Mouse (Mus musculus) embryonic facial prominence, embryonic 11.5 days (tissue): ENCODE results near the gene Coro1b. TPM values are rescaled to one million over a fixed set of nuclear protein-coding genes. Genes with fewer than 3 reads are reported as not detected.

Source experiments
- ATAC-seq: fragments of 200-750 bp; cut with Nextera tagmentation; replicated peaks from 2 replicates; pipeline ENCODE4 v1.8.0; 2017; ENCODE audit warnings: low read depth; ENCODE audit not compliant: insufficient number of reproducible peaks, low FRiP score, low TSS enrichment
- DNase-seq: peaks from one replicate; pipeline ENCODE4 v3.0.0-alpha.2; 2015; ENCODE audit warnings: low spot score
- H3K27ac ChIP-seq: fragments of 300-500 bp; sonication (generic); replicated peaks from 2 replicates; pipeline ENCODE4 v1.5.1; 2014; ENCODE audit warnings: mild to moderate bottlenecking, low read depth, low read length, control low read depth
- H3K27me3 ChIP-seq: fragments of 300-500 bp; sonication (generic); 2 replicates; pipeline ENCODE4 v1.6.1; 2014; ENCODE audit warnings: mild to moderate bottlenecking, low read length, moderate library complexity, mixed read lengths; ENCODE audit not compliant: control insufficient read depth, insufficient read depth
- H3K36me3 ChIP-seq: fragments of 300-500 bp; sonication (generic); replicated peaks from 2 replicates; pipeline ENCODE4 v1.6.1; 2014; ENCODE audit warnings: low read depth, mild to moderate bottlenecking, low read length, moderate library complexity, mixed read lengths; ENCODE audit not compliant: control insufficient read depth, insufficient read depth
- H3K4me1 ChIP-seq: fragments of 300-500 bp; sonication (generic); 2 replicates; pipeline ENCODE4 v1.6.1; 2014; ENCODE audit warnings: low read length, mixed read lengths; ENCODE audit not compliant: control insufficient read depth, insufficient read depth
- H3K4me2 ChIP-seq: fragments of 300-500 bp; sonication (generic); 2 replicates; pipeline ENCODE4 v1.6.1; 2014; ENCODE audit warnings: low read depth, mild to moderate bottlenecking, control low read depth, low read length, moderate library complexity
- H3K4me3 ChIP-seq: fragments of 300-500 bp; sonication (generic); 2 replicates; pipeline ENCODE4 v1.5.1; 2014; ENCODE audit warnings: low read depth, low read length, control low read depth
- H3K9ac ChIP-seq: fragments of 300-500 bp; sonication (generic); replicated peaks from 2 replicates; pipeline ENCODE4 v1.6.1; 2014; ENCODE audit warnings: mild to moderate bottlenecking, control low read depth, low read length
- H3K9me3 ChIP-seq: fragments of 300-500 bp; sonication (generic); replicated peaks from 2 replicates; pipeline ENCODE4 v1.6.1; 2016; ENCODE audit warnings: mild to moderate bottlenecking, low read length, inconsistent platforms, mixed read lengths; ENCODE audit not compliant: control insufficient read depth
- WGBS: fragments of 180-500 bp; shearing (Covaris S2); extraction: QIAGEN DNeasy Blood & Tissue Kit; methylation state at CpG from one replicate; pipeline ENCODE4 v1.1.7; 2014; 5-methylcytosine and 5-hydroxymethylcytosine counted together
- polyA plus RNA-seq: library from polyadenylated mRNA; unstranded; fragments of >200 nt; fragmentation: Nextera tagmentation; extraction: Ambion mirVana; gene quantifications from 2 replicates; pipeline ENCODE4 v1.2.1, GENCODE M21; 2014

Coro1b gene
- polyA plus RNA-seq, 1 experiment from 2014 or later, result 108 TPM

DNA sequence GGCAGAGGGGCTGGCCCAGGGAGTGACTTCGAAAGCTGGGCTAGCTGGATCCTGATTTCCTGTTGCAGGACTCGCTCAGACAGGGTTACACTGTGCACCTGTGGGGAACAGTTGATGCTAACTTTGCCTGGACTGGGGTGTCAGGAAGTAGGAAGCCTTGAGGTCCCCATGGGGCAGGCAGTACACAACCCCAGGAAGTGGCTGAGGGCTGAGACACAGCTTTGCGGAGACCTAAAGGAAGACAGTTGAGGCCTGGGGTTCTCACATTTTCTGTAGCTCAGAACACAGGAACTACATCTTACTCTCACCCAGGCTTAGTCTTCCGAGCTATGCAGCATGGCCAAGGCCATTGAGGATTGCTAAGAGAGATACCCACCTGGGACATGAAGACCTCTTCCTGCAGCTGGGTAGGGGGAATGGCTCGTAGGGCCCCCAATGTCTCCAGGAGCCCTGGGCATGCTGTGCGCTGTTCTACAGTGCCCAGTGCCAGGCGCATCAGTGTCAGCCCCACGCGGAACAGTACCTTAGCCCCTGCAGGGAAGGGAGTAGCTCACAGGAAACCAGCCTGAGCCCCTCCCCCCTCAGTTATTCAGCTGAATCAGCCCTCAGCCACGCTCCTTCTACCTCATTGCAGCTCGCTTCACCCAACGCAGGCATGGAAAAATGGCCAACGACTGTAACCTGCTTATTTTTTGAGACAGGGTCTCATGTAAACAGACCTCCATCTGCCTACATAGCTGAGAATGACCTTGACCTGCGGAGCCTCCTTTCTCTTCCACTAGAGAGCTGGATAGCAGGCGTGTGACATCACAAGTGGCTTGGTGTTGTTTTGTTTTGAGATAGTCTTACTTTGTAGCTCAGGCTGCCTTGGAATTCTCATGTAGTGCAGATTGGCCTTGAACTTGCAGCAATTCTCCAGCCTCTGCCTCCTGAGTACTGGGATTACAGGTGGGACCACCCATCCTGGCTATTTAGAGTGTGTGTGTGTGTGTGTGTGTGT is 36.9 kb downstream of the Coro1b start:
- Histone ChIP-seq H3K36me3 (no peaks in the 10 kb centered on the region), H3K4me1 (no peaks in the 10 kb centered on the region), H3K4me3 (no peak overlapping the region), H3K27ac (no peak overlapping the region), H3K4me2 (no peak overlapping the region), H3K9me3 (no peaks in the 10 kb centered on the region), H3K9ac (no peak overlapping the region), H3K27me3 (no peaks in the 10 kb centered on the region)
- ATAC-seq, result no peak
- DNase-seq, result no peak
- WGBS, result 54% methylated on average over 15 of the region's 15 CpGs

GRCm38 (mm10) chr19:4187303-4187702 is 38.9 kb downstream of the Coro1b start:
- 63% methylated on average over 3 of the region's 3 CpGs for WGBS
- H3K36me3 ChIP-seq, result no peaks in the 10 kb centered on the region
- H3K4me2 ChIP-seq, result no peak overlapping the region
- H3K9ac ChIP-seq, result no peak overlapping the region
- DNase-seq (no peak), ATAC-seq (no peak)
- H3K4me3 ChIP-seq, result no peak overlapping the region
- no peaks in the 10 kb centered on the region for H3K9me3 ChIP-seq
- no peaks in the 10 kb centered on the region for H3K27me3 ChIP-seq
- no peaks in the 10 kb centered on the region for H3K4me1 ChIP-seq
- H3K27ac ChIP-seq, result no peak overlapping the region

GRCm38 (mm10) chr19:4189051-4189620 is 40.7 kb downstream of the Coro1b start:
- Histone ChIP-seq H3K4me1 (peaks cover 3% of the 10 kb centered on the region), H3K36me3 (no peaks in the 10 kb centered on the region), H3K27me3 (no peaks in the 10 kb centered on the region), H3K9me3 (no peaks in the 10 kb centered on the region), H3K9ac (no peak overlapping the region), H3K27ac (no peak overlapping the region), H3K4me3 (no peak overlapping the region), H3K4me2 (no peak overlapping the region)
- DNase-seq (no peak), ATAC-seq (no peak)
- WGBS, result 79% methylated on average over 10 of the region's 12 CpGs

DNA sequence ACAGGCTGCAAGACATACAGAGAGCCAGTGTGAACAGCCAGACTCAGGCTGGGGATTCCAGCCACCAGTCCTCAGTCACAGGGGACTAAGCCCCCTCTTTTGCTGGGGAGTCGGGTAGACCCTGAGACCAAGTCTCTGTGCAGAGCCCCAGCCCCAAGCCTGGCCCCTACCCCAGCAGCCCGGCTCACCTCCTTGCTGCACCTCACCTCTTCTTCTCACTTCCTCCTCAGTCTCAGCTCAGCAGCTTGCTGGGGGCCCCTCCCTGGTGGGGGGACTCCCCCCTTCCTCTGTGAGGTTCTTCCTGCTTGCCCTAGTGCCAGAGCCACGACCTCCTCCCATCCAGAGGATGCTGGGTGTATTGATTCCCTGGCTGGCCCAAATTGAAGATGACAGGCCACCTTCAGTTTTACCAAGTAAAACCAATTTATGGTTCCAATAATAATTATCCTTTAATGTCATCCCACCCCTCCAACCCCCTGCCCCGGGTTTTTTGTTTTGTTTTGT is 42.5 kb downstream of the Coro1b start, which contains the start of gene Tbc1d10c:
Gene Tbc1d10c, minus strand, starts transcription at position 454 of the 504 bp plus-strand sequence.
- peaks cover 3% of the 10 kb centered on the region for H3K4me1 ChIP-seq
- peak within 1 kb of the TSS; percentile 90 for H3K27ac ChIP-seq
- H3K4me2 ChIP-seq, result peak within 1 kb of the TSS; percentile 58
- peaks cover 13% of the 10 kb centered on the region for H3K36me3 ChIP-seq
- peak within 1 kb of the TSS; percentile 97 for H3K4me3 ChIP-seq
- WGBS, result 67% methylated on average over 4 of the region's 4 CpGs
- H3K9ac ChIP-seq, result peak within 1 kb of the TSS; percentile 96
- no peaks in the 10 kb centered on the region for H3K27me3 ChIP-seq
- no peak for ATAC-seq
- no peaks in the 10 kb centered on the region for H3K9me3 ChIP-seq
- DNase-seq, result no peak

DNA sequence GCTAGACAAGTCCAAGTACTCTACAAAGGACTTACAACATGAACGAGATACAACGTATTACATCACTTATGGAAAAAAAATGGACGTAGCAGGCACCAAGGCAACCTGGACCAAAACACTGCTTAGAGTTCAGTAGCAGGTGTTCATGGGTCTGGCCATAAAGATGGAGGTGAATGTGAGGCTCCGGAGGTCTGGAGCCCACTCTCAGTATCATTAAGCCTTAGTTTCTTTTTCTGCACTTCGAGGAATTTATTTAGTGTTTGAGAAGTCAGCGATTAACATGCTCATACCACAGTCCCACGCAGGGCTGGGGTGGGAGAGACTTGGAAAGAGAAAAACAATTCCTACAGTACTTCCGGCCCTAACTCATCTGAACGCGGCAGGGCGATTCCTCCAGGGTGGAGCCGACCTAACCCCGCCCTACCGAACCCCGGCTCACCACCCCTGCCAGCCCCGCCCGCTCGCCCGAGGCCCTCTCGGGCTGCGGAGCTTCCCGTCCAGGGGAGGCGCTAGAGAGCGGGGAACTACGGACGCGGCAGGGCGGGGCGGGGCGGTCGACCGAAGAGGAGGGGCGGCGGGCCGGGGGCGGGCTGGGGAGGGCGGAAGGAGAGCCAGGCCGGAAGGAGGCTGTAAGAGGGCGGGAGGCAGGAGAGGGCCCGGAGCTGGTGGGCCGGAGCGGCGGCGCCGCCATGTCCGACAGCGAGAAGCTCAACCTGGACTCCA is 43.3 kb downstream of the Coro1b start, which contains the start of gene Ppp1ca:
Gene Ppp1ca, plus strand, starts transcription at position 538 of the 723 bp plus-strand sequence.
- WGBS, result 7% methylated on average over 38 of the region's 47 CpGs
- Histone ChIP-seq H3K4me3 (peak within 1 kb of the TSS; percentile 97), H3K4me2 (peak within 1 kb of the TSS; percentile 58), H3K27me3 (no peaks in the 10 kb centered on the region), H3K9me3 (no peaks in the 10 kb centered on the region), H3K4me1 (peaks cover 6% of the 10 kb centered on the region), H3K27ac (peak within 1 kb of the TSS; percentile 90), H3K9ac (peak within 1 kb of the TSS; percentile 96), H3K36me3 (peaks cover 18% of the 10 kb centered on the region)
- ATAC-seq (peak; percentile 88), DNase-seq (peak; percentile 96)

DNA sequence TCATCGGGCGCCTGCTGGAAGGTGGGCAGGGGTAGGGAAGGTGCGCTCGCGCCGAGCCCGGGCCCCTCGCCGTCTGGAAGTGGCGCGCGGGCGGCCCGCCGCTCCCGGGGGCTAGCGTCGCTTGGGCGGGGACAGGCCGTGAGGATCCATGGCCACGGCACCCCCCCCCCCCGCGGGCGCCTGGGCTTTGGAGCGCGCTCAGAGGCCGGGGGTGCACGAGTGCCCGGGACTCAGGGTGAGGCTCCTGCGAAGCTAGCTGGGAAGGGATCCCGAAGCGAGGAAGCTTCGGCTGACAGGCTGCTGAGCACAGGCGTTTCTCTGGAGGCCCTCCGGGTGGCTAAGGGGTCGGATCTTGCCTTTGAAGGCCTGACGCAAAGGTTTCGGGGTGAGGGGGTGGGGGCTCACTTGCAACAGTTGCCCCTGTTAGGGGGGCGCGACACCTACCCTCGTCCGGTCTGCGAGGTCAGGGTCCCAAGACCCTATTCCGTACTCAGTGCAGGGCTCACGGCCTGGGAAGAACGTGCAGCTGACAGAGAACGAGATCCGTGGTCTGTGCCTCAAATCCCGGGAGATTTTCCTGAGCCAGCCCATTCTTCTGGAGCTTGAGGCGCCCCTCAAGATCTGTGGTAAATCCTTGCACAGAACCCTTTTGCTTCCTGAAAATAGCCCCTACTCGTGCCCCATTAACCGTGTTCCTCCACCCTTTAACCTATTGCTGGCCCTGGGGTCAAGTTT is 44.0 kb downstream of the Coro1b start:
- DNase-seq (peak; percentile 45), ATAC-seq (0 out of 2 replicates have a peak, but pooled peaks have one; percentile 0)
- Histone ChIP-seq H3K9me3 (no peaks in the 10 kb centered on the region), H3K36me3 (peaks cover 18% of the 10 kb centered on the region), H3K4me3 (peak overlapping the region; percentile 97), H3K4me1 (peaks cover 6% of the 10 kb centered on the region), H3K9ac (peak overlapping the region; percentile 96), H3K27ac (peak overlapping the region; percentile 90), H3K27me3 (no peaks in the 10 kb centered on the region), H3K4me2 (peak overlapping the region; percentile 58)
- 0% methylated on average over 47 of the region's 52 CpGs for WGBS

DNA sequence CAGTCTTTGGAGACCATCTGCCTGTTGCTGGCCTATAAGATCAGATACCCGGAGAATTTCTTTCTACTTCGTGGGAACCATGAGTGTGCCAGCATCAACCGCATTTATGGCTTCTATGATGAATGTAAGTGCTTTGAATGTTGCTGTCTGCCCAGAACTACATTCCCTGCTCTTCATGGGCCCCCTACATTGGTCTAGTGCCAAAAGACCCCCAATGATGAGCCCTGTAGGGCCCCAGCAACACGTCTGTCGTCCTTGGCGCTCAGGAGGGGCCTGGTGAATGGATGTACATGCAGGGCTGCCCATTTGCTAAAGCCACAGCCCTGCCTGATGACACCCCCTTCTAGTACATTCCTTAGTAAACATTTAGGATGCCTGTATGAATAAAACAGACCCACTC is 44.7 kb downstream of the Coro1b start:
- DNase-seq (no peak), ATAC-seq (no peak)
- peak overlapping the region; percentile 58 for H3K4me2 ChIP-seq
- peaks cover 18% of the 10 kb centered on the region for H3K36me3 ChIP-seq
- no peak overlapping the region for H3K27ac ChIP-seq
- H3K4me3 ChIP-seq, result peak overlapping the region; percentile 97
- H3K9ac ChIP-seq, result peak overlapping the region; percentile 96
- WGBS, result 72% methylated on average over 6 of the region's 6 CpGs
- no peaks in the 10 kb centered on the region for H3K9me3 ChIP-seq
- peaks cover 6% of the 10 kb centered on the region for H3K4me1 ChIP-seq
- H3K27me3 ChIP-seq, result no peaks in the 10 kb centered on the region
